Mouse (Mus musculus): Measurements from ENCODE around the gene Tspyl2.

GRCm38 (mm10) chrX:152352553-152353153 lies 10.4 kb upstream of the Tspyl2 start:
- TF ChIP-seq TAL1 (IDR thresholded peaks at IDR 0.05; ENCODE audit: low read length) (no peak), GATA1 (IDR thresholded peaks at IDR 0.05; ENCODE audit: low read length) (no peak)
